Mouse (Mus musculus) effector memory CD4-positive, alpha-beta T cell, adult 7 months (primary cell): ENCODE data around the gene V1ra8. TPM values are rescaled to one million over a fixed set of nuclear protein-coding genes. Genes with fewer than 3 reads are reported as not detected.

Experiments
- polyA plus RNA-seq: library from polyadenylated mRNA; unstranded; fragments of 100-300 nt; shearing (Covaris generic); gene quantifications from one replicate; pipeline ENCODE4 v1.2.1, GENCODE M21; 2017

V1ra8 gene
- polyA plus RNA-seq = not detected

GRCm38 (mm10) chr6:90202493-90202892 lies at the start of gene V1ra8:
TSS of gene V1ra8 (plus strand) at chr6:90202793.

GRCm38 (mm10) chr6:90174508-90174907 lies 28.1 kb upstream of the V1ra8 start, which contains the start of gene Vmn1r52:
TSS of gene Vmn1r52 (plus strand) at chr6:90174808.

DNA sequence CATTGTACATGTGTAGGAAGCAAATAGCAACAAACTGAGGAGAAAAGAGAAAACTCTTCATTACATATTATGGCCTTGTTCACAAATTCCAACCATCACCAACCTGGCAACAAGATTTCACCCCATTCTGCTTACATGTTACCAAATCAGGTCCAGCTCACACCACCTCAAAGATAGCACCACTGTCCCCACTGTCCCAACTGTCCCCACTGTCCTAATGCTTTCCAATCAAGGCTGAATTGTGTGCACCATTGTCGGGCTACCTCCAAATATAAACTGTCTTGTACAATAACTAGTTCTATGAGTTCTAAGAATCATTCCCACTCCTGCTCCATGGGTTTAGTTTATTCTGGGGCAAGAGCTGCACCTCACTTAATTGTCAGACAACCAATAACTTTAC lies 21.7 kb downstream of the V1ra8 start, which contains the start of gene Vmn1r53:
Gene Vmn1r53 (minus strand): TSS at position 101 of the 400 bp plus-strand sequence.

DNA sequence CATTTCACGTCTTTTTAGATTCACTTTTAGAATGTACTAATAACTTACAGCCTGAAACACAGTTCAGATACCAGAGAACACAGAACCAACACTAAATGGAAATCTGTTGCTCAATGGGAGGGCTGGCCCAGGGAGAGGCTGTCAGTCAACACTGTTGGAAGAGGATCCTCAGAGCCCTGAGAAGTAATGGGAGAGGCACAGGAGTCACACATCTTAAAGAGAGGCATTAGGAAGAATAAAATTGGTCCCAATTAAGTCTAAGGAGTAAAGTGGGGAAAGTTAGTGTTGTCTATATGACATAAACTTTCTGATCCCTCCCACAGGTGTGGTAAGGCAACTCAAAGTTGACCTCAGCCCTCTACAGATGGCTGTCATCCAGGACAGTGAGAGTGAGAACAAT lies 43.4 kb downstream of the V1ra8 start, which contains the start of gene Vmn1r54:
Gene Vmn1r54 (plus strand): TSS at position 301 of the 400 bp plus-strand sequence.

Other genes starting within 250 kb of the V1ra8 start
- 0.13 TPM for gene Vmn1r46, start 233.5 kb upstream of the V1ra8 start, polyA plus RNA-seq
- gene Vmn1r47, start 186.6 kb upstream of the V1ra8 start, polyA plus RNA-seq = not detected
- not detected for gene Vmn1r48, start 166.0 kb upstream of the V1ra8 start, polyA plus RNA-seq
- gene Vmn1r49, start 124.3 kb upstream of the V1ra8 start, polyA plus RNA-seq = 0.22 TPM
- not detected for gene Vmn1r50, start 101.4 kb upstream of the V1ra8 start, polyA plus RNA-seq
- gene Vmn1r51, start 80.2 kb upstream of the V1ra8 start, polyA plus RNA-seq = not detected
- gene Vmn1r52, start 28.0 kb upstream of the V1ra8 start, polyA plus RNA-seq = not detected
- gene Vmn1r53, start 21.6 kb downstream of the V1ra8 start, polyA plus RNA-seq = not detected
- gene Vmn1r54, start 43.5 kb downstream of the V1ra8 start, polyA plus RNA-seq = not detected
- gene BC048671, start 98.4 kb downstream of the V1ra8 start, polyA plus RNA-seq = not detected
- not detected for gene Chst13, start 122.4 kb downstream of the V1ra8 start, polyA plus RNA-seq
- not detected for gene Uroc1, start 130.5 kb downstream of the V1ra8 start, polyA plus RNA-seq
- 31.0 TPM for gene Zxdc, start 166.7 kb downstream of the V1ra8 start, polyA plus RNA-seq
- gene Cfap100, start 226.0 kb downstream of the V1ra8 start, polyA plus RNA-seq = 0.24 TPM